Mouse (Mus musculus): ENCODE results near the gene Sgsm1. TPM values are rescaled to one million over a fixed set of nuclear protein-coding genes. Genes with fewer than 3 reads are reported as not detected.

Sgsm1 gene
- polyA plus RNA-seq, 1 experiment from 2014 or later: 15.1 TPM

DNA sequence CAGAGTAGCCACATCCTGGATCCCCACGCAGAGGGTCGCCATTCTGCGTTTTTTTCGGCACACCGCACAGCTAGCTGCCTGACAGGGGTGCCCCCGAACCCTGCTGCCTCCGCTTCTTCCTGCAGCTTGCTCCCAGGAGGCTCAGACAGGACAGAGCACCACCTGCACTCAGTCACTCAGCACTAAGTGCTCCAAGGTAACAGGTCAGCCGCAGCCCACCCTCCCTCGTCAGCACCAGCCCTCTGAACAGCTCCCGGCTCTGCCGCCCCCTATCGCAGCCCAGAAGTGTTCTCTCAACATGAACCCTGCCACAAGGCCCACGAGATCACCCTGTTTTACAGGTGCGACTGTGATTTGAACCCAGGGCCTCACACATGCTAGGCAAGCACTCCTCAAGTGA is 20.4 kb downstream of the Sgsm1 start:
- H3K36me3 ChIP-seq (replicated peaks): no peaks in the 10 kb centered on the region
- DNase-seq (ENCODE audit: low spot score): peak; percentile 62
- H3K27ac ChIP-seq (replicated peaks): no peak overlapping the region
- H3K9me3 ChIP-seq: no peaks in the 10 kb centered on the region
- 38% methylated on average over 14 of the region's 14 CpGs for WGBS
- peaks cover 18% of the 10 kb centered on the region for H3K4me1 ChIP-seq
- H3K27me3 ChIP-seq (replicated peaks; ENCODE audit: low read depth, poor library complexity, severe bottlenecking): peaks cover 67% of the 10 kb centered on the region
- no peak overlapping the region for H3K4me3 ChIP-seq

DNA sequence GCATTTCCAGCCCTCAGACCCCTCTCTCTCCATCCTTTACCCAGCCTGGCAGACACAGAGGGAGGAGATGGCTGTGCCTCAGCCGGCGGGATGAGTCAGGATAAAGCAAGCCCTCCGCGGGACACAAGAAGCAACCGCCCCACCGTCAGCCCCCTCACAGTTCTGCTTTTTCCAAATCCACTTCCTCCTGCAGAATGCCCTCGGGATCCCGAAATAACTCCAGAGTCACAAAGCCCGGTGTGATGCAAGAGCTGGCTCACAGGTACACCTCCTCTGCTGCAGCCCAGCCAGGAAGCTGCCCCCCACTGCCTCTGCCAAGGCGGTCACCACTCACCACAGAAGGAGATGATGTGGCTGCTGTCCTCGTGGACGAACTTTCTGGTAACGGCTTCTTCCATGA is 22.1 kb downstream of the Sgsm1 start:
- Histone ChIP-seq H3K4me3 (no peak overlapping the region), H3K27me3 (replicated peaks; ENCODE audit: low read depth, poor library complexity, severe bottlenecking) (peaks cover 71% of the 10 kb centered on the region)

DNA sequence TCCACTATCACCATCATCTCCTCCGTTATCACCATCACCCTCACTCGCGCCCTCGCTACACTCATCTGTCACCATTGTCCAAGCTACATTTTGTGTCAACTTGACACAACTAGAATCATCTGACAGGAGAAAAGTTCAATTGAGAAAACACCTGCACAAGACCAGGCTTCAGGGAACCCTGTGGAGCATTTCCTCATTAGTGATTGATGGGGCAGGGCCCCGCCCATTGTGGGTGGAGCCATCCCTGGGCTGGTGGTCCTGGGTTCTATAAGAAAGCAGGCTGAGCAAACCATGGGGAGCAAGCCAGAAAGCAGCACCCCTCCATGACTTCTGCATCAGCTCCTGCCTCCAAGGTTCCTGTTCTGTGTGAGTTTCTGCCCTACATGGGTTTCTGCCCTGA is 22.8 kb downstream of the Sgsm1 start:
- Histone ChIP-seq H3K4me1 (peaks cover 18% of the 10 kb centered on the region), H3K36me3 (replicated peaks) (no peaks in the 10 kb centered on the region), H3K9me3 (no peaks in the 10 kb centered on the region), H3K4me3 (no peak overlapping the region), H3K27me3 (replicated peaks; ENCODE audit: low read depth, poor library complexity, severe bottlenecking) (peaks cover 71% of the 10 kb centered on the region), H3K27ac (replicated peaks) (no peak overlapping the region)
- 41% methylated on average over 5 of the region's 5 CpGs for WGBS
- no peak for DNase-seq (ENCODE audit: low spot score)

More for the DNA sequence above, 22.1 kb downstream of the Sgsm1 start:
- Histone ChIP-seq H3K36me3 (replicated peaks) (no peaks in the 10 kb centered on the region), H3K27ac (replicated peaks) (no peak overlapping the region), H3K9me3 (no peaks in the 10 kb centered on the region), H3K4me1 (peaks cover 18% of the 10 kb centered on the region)
- WGBS: 46% methylated on average over 13 of the region's 13 CpGs
- no peak for DNase-seq (ENCODE audit: low spot score)

DNA sequence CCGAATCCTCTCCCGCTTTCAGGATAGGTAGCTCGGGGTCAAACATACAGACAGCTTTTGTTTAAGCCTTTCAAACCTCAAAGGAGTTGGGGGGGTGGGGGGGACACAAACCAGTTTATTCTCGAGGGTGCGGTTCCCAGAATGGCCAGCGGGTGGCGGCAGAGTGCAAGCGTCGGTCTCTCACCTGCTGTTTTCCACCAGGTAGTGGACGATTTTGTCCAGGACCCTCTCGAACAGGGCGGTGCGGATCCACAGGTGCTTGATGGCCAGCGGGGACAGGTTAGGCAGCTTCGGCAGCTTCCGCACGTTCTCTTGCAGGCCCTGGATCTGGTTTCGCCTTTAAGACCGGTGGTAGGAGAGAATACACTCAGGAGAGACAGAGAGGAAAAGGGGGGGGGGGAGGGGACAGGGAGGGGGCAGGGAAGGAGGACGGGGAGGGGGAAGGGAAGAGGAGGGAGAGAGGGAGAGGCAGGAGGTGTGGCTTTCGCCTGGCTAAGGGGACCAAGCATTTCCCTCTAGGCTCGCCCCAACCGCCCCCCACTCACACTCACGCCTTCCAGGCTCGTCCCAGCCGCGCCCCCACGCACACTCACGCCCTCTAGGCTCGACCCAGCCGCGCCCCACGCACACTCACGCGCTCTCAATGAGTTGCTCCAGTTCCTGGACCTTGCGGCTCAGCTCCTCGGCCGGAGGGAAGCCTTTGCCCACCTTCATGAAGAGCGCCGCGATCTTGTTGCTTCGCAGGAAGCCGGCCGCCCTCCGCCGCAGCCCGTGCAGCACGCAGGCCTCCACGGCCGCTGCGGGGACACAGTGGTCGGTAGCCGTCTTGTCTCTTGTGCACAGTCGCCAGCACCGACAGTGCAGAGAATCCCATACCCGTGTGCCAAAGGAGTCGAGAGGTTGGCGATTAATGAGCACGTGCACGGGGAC is 23.7 kb downstream of the Sgsm1 start:
- Histone ChIP-seq H3K27ac (replicated peaks) (no peak overlapping the region), H3K27me3 (replicated peaks; ENCODE audit: low read depth, poor library complexity, severe bottlenecking) (peaks cover 66% of the 10 kb centered on the region)

DNA sequence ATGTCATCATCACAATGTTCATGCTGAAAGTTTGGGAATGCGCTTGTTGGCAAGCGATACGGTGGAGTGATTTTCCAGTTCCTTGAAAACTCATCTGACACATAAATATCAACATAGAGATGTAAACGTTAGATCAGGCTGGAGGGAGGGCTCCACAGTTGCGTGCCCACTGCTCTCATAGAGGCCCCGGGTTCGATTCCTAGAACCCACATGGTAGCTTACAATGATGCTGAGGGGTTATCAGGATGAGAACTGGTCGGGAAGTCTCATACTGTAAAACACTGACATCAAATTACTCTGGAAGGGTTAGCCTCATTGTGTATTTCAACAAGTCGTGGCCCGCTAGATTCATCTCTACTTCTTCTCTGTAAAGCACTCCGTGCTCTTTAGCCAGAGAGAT is 24.5 kb downstream of the Sgsm1 start:
- Histone ChIP-seq H3K4me3 (no peak overlapping the region), H3K36me3 (replicated peaks) (no peaks in the 10 kb centered on the region), H3K4me1 (peaks cover 11% of the 10 kb centered on the region), H3K27me3 (replicated peaks; ENCODE audit: low read depth, poor library complexity, severe bottlenecking) (peaks cover 63% of the 10 kb centered on the region), H3K27ac (replicated peaks) (no peak overlapping the region), H3K9me3 (no peaks in the 10 kb centered on the region)
- no peak for DNase-seq (ENCODE audit: low spot score)
- 77% methylated on average over 11 of the region's 11 CpGs for WGBS

More for the DNA sequence above, 23.7 kb downstream of the Sgsm1 start:
- peak; percentile 75 for DNase-seq (ENCODE audit: low spot score)
- H3K36me3 ChIP-seq (replicated peaks): no peaks in the 10 kb centered on the region
- H3K4me1 ChIP-seq: peaks cover 11% of the 10 kb centered on the region
- no peaks in the 10 kb centered on the region for H3K9me3 ChIP-seq
- peak overlapping the region; percentile 42 for H3K4me3 ChIP-seq
- WGBS: 3% methylated on average over 59 of the region's 60 CpGs

DNA sequence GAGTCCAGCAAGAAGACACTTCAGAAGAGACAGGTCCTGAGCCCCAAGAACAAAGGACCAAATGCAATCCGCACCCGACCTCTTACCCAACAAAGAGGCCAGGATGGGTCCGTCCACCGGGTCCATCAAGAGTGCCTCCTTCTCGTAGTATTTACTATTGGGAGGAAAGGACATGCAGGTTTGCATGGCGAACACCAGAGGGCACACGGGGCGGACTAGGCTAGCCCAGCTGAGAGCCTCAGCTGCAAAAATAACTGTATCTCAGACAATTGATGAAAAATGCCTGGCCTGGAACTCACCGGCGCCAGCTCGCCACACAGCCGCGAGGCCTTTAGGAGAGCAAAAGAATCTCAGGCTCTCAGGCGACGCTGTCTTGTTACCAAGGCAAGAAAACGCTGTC is 25.0 kb downstream of the Sgsm1 start:
- H3K27me3 ChIP-seq (replicated peaks; ENCODE audit: low read depth, poor library complexity, severe bottlenecking): peaks cover 58% of the 10 kb centered on the region
- H3K36me3 ChIP-seq (replicated peaks): no peaks in the 10 kb centered on the region
- H3K4me1 ChIP-seq: peaks cover 15% of the 10 kb centered on the region
- DNase-seq (ENCODE audit: low spot score): no peak
- 63% methylated on average over 16 of the region's 16 CpGs for WGBS
- H3K9me3 ChIP-seq: no peaks in the 10 kb centered on the region
- H3K27ac ChIP-seq (replicated peaks): no peak overlapping the region
- H3K4me3 ChIP-seq: no peak overlapping the region

DNA sequence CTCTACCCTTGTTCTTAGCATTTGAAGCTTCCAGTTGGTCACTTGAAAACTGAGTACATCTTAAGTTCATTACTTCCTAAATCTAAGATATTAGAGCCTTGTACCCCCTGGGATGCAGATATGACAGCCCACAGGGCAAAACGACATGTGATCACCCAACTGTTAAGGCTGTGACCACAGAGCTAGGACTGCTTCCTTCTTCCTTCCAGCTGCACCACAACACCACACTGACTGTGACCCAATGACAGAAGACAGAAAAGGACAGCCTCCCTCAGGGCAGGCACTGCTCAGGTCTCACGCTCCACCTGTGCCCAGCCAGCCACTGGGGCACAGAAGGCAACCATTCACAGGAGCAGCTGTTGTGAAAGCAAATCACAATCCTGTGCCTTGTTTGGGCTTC is 26.9 kb downstream of the Sgsm1 start:
- 71% methylated on average over 2 of the region's 2 CpGs for whole genome bisulfite sequencing
- peaks cover 5% of the 10 kb centered on the region for H3K36me3 ChIP-seq (replicated peaks)
- DNase-seq (ENCODE audit: low spot score): no peak

DNA sequence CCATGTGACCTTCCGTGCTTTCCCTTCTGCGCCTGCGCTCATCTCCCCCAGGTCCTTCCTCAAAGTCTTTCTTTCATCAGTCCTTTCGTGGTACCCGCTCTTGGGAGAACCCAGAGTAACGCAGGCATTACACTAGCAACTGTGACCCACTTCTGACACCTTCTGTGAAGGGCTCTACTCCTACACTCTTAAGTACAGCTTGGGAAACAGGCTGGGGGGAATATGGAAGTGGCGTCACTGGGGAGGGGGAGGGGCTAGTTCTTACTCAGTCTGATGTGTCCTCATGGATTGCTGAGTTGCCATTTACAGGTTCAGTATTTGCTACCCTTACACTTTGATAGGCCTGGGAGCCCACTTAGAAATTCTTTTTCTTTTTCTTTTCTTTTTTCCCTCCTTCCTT is 29.0 kb downstream of the Sgsm1 start:
- 93% methylated on average over 7 of the region's 7 CpGs for WGBS
- H3K27ac ChIP-seq (replicated peaks): no peak overlapping the region

More for the DNA sequence above, 26.9 kb downstream of the Sgsm1 start:
- Histone ChIP-seq H3K27ac (replicated peaks) (no peak overlapping the region), H3K9me3 (no peaks in the 10 kb centered on the region), H3K4me1 (peaks cover 31% of the 10 kb centered on the region), H3K4me3 (no peak overlapping the region), H3K27me3 (replicated peaks; ENCODE audit: low read depth, poor library complexity, severe bottlenecking) (peaks cover 40% of the 10 kb centered on the region)

DNA sequence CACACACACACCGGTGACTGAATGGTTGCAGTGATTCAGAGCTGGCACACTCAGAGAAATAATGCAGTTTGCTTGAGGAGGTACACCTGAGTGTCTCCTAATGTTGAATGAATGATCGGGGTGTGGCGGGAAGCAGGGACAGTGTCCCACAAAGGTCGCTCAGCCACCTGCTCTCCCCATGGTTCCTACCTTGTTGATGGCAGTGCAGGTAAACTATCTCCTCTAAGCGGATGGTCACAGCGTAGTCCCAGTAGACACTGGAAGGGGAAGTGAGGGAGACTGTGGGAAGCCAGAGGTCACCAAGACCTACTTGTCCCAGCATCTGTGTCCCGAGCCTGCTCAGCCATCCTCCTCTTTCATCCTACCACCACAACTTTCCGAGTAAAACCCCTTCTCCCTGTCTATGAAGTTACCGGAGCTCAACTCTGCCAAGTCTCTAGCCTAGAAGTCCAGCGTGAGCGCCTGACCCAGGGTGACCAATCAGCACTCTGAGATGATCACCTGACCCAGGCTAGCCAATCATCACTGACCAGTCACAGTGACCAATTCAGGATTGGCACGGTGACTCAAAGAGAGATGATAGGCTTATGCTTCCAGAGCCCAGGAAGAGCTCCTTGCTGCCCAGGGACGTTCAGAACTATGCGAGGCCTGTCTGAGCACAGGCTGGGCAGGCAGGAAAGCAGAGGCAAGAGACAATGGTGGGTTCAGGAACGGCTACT is 30.3 kb downstream of the Sgsm1 start:
- H3K27ac ChIP-seq (replicated peaks): peak overlapping the region; percentile 80
- no peaks in the 10 kb centered on the region for H3K9me3 ChIP-seq
- H3K4me1 ChIP-seq: peaks cover 20% of the 10 kb centered on the region
- peak; percentile 86 for DNase-seq (ENCODE audit: low spot score)
- H3K27me3 ChIP-seq (replicated peaks; ENCODE audit: low read depth, poor library complexity, severe bottlenecking): peaks cover 6% of the 10 kb centered on the region; the same call in 1 of the 2 replicates
- peaks cover 38% of the 10 kb centered on the region for H3K36me3 ChIP-seq (replicated peaks)
- H3K4me3 ChIP-seq: peak overlapping the region; percentile 62
- 35% methylated on average over 15 of the region's 15 CpGs for WGBS

More for the DNA sequence above, 29.0 kb downstream of the Sgsm1 start:
- H3K9me3 ChIP-seq: no peaks in the 10 kb centered on the region
- peaks cover 19% of the 10 kb centered on the region for H3K27me3 ChIP-seq (replicated peaks; ENCODE audit: low read depth, poor library complexity, severe bottlenecking)
- H3K4me3 ChIP-seq: no peak overlapping the region
- peaks cover 23% of the 10 kb centered on the region for H3K4me1 ChIP-seq
- H3K36me3 ChIP-seq (replicated peaks): peaks cover 26% of the 10 kb centered on the region
- DNase-seq (ENCODE audit: low spot score): no peak

DNA sequence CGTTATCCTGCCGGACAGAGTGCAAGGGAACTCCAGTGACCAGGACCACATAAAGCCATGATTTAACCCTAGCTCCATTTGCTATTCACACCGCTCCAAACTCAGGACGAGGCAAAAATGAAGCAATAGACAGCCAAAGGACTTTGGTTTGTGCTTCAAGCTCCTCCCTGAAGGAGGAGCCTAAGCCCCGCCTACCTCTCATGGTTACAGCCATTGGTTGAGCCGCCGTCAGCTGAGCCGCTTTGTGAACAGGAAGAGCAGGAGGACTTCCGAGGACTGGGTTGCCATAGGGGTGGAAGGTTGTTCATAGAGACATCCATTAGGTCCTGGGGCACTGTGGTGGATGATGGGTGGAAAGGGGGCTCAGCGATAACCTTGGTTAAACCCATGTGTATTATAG is 34.7 kb downstream of the Sgsm1 start:
- no peaks in the 10 kb centered on the region for H3K27me3 ChIP-seq (replicated peaks; ENCODE audit: low read depth, poor library complexity, severe bottlenecking)
- DNase-seq (ENCODE audit: low spot score): no peak
- no peak overlapping the region for H3K4me3 ChIP-seq
- no peak overlapping the region for H3K27ac ChIP-seq (replicated peaks)
- H3K9me3 ChIP-seq: no peaks in the 10 kb centered on the region
- WGBS: 74% methylated on average over 10 of the region's 10 CpGs
- peaks cover 67% of the 10 kb centered on the region for H3K36me3 ChIP-seq (replicated peaks)
- H3K4me1 ChIP-seq: peaks cover 19% of the 10 kb centered on the region

DNA sequence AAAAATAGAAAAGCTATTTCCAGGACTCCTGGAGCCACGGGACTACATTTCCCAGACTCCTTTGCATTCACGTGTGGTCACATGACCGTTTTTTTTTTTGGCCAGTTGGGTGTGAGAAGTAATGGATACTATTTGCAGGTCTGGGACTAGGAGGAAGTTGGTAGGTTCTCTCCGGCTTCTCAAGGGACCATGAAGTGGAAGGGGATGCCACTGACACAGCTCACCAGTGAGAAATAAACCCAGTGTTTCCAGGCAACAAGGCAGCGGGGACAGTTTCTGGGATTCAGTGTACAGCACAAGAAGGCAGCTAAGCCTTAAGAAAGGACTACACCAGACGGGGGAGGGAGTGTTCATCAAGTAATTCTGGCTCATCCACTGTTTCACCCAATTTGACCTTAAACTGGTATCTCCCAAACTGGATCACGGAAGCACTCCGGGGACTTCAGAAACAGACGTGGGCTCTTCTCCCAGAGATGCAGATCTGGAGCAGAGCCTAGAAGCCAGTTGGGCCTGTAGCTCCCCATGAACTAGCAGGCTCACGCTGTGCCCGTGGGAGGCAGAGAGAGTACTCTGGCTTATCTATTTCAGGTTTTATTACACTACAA is 39.3 kb downstream of the Sgsm1 start:
- 74% methylated on average over 11 of the region's 11 CpGs for WGBS
- Histone ChIP-seq H3K4me1 (peaks cover 11% of the 10 kb centered on the region), H3K27me3 (replicated peaks; ENCODE audit: low read depth, poor library complexity, severe bottlenecking) (no peaks in the 10 kb centered on the region), H3K4me3 (no peak overlapping the region), H3K36me3 (replicated peaks) (peaks cover 46% of the 10 kb centered on the region), H3K27ac (replicated peaks) (no peak overlapping the region), H3K9me3 (no peaks in the 10 kb centered on the region)
- no peak for DNase-seq (ENCODE audit: low spot score)

DNA sequence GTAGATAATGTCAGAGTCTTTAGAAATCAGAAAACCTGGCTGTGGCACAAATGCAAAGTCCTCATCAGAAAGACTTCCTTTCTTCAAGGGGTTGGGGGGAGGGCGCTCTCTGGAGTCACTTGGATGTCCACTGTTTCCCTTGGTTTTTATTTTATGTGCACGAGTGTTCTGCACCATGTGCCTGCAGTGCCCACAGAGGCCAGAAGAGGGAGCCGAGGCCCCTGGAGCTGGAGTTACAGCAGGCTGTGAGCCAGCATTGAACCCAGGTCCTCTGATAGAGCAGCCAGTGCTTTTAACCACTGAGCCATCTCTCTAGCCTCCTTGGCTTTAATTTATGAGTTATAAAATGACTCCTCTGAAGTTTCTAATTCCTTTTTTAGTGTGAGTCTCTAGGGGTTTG is 40.5 kb downstream of the Sgsm1 start:
- WGBS: 81% methylated on average over 3 of the region's 3 CpGs
- peaks cover 15% of the 10 kb centered on the region for H3K4me1 ChIP-seq
- no peaks in the 10 kb centered on the region for H3K9me3 ChIP-seq
- H3K27ac ChIP-seq (replicated peaks): no peak overlapping the region
- no peak overlapping the region for H3K4me3 ChIP-seq
- no peak for DNase-seq (ENCODE audit: low spot score)
- peaks cover 46% of the 10 kb centered on the region for H3K36me3 ChIP-seq (replicated peaks)
- H3K27me3 ChIP-seq (replicated peaks; ENCODE audit: low read depth, poor library complexity, severe bottlenecking): no peaks in the 10 kb centered on the region

Data from embryonic facial prominence, embryonic 10.5 days (tissue).